Mouse (Mus musculus) forebrain, embryonic 14.5 days (tissue): ENCODE measurements at regions not wholly inside any gene's neighbourhood (a gene's known extent, or its start where the extent isn't known, plus 50 kb on each side); places are given as distances from the start of the nearest gene placed in this dataset.

ENCODE experiments used
- ATAC-seq: fragments of 200-750 bp; cut with Nextera tagmentation; 2 replicates; pipeline ENCODE4 v1.8.0; 2017; ENCODE audit warnings: mild to moderate bottlenecking, moderate library complexity
- DNase-seq: peaks from one replicate; pipeline ENCODE4 v3.0.0-alpha.2; 2015; ENCODE audit warnings: low spot score
- H3K27ac ChIP-seq: fragments of 300-500 bp; sonication (generic); 2 replicates; pipeline ENCODE4 v1.5.1; 2014; ENCODE audit warnings: low read depth, mild to moderate bottlenecking, control low read depth, low read length, moderate library complexity
- H3K27me3 ChIP-seq: fragments of 300-500 bp; sonication (generic); replicated peaks from 2 replicates; pipeline ENCODE4 v1.6.1; 2014; ENCODE audit warnings: low read length, control low read depth, mixed read lengths; ENCODE audit not compliant: control insufficient read depth, insufficient read depth
- H3K36me3 ChIP-seq: fragments of 300-500 bp; sonication (generic); 2 replicates; pipeline ENCODE4 v1.6.1; 2014; ENCODE audit warnings: low read length, control low read depth; ENCODE audit not compliant: control insufficient read depth, insufficient read depth
- H3K4me1 ChIP-seq: fragments of 300-500 bp; sonication (generic); 2 replicates; pipeline ENCODE4 v1.6.1; 2014; ENCODE audit warnings: antibody characterized with exemption, low read length, control low read depth; ENCODE audit not compliant: control insufficient read depth, insufficient read depth
- H3K4me2 ChIP-seq: fragments of 300-500 bp; sonication (generic); 2 replicates; pipeline ENCODE4 v1.6.1; 2014; ENCODE audit warnings: mild to moderate bottlenecking, control low read depth, low read length
- H3K4me3 ChIP-seq: fragments of 300-500 bp; sonication (generic); 2 replicates; pipeline ENCODE4 v1.5.1; 2014; ENCODE audit warnings: low read depth, low read length, control low read depth
- H3K9ac ChIP-seq: fragments of 300-500 bp; sonication (generic); 2 replicates; pipeline ENCODE4 v1.6.1; 2014; ENCODE audit warnings: mild to moderate bottlenecking, low read length, control low read depth, moderate library complexity
- H3K9me3 ChIP-seq: fragments of 300-500 bp; sonication (generic); replicated peaks from 2 replicates; pipeline ENCODE4 v1.6.1; 2016; ENCODE audit warnings: low read length, control low read depth, mixed read lengths; ENCODE audit not compliant: control insufficient read depth
- WGBS: fragments of 180-500 bp; shearing (Covaris S2); extraction: QIAGEN DNeasy Blood & Tissue Kit; methylation state at CpG from one replicate; pipeline ENCODE4 v1.1.7; 2014; 5-methylcytosine and 5-hydroxymethylcytosine counted together

- peak; percentile 53 for DNase-seq
- no peak overlapping the region for H3K4me2 ChIP-seq
- 18% methylated on average over 14 of the region's 14 CpGs for WGBS
Observed at GRCm38 (mm10) chr13:18457337-18458236, 60.1 kb upstream of the Pou6f2 start.

More at GRCm38 (mm10) chr13:18457337-18458236, 60.1 kb upstream of the Pou6f2 start:
- 0 out of 2 replicates have a peak, but pooled peaks cover 4% of the 10 kb centered on the region for H3K4me1 ChIP-seq
- no peak overlapping the region for H3K4me3 ChIP-seq
- H3K36me3 ChIP-seq = no peaks in the 10 kb centered on the region
- no peaks in the 10 kb centered on the region for H3K27me3 ChIP-seq
- ATAC-seq = peak; percentile 77
- no peaks in the 10 kb centered on the region for H3K9me3 ChIP-seq
- H3K9ac ChIP-seq = no peak overlapping the region
- H3K27ac ChIP-seq = no peak overlapping the region
